12 mouse cellular contexts compared by ENCODE assay signal in genomic region chr6:147760113-147760512, GRCm38 (mm10).
DNase-seq lines count a peak whose midpoint lies in the region; ATAC-seq and TF ChIP-seq lines count a peak whose summit lies in the region.
"Had no signal": no experiment of that assay in that cellular context is flagged by ENCODE, and none has a peak within 500 bp of the region (broad histone marks: within the 10 kb centered on the region; RNA-seq: fewer than 3 reads in every experiment).

No protein-coding gene starts in this region.

- no peak overlapping the region for H3K27ac ChIP-seq in MEL (ENCODE audit: control insufficient read depth, low read depth, low read length)
- H3K27ac ChIP-seq in liver, embryonic 16.5 days (ENCODE audit: low read length): no peak overlapping the region
- H3K27ac ChIP-seq: hindbrain, embryonic 10.5 days; lung, embryonic 15.5 days had no signal

- no peaks in the 10 kb centered on the region for H3K27me3 ChIP-seq in MEL (ENCODE audit: control insufficient read depth in 1 of 2, insufficient read depth in 2 of 2, low read length in 2 of 2)
- no peaks in the 10 kb centered on the region for H3K27me3 ChIP-seq in liver, embryonic 16.5 days (ENCODE audit: control insufficient read depth, insufficient read depth, low read depth, low read length)
- H3K27me3 ChIP-seq: lung, embryonic 15.5 days had no signal

- TF ChIP-seq CTCF in MEL (IDR thresholded peaks at IDR 0.05 in 2 of 3, conservative IDR thresholded peaks at IDR 0.05 in 1 of 3; ENCODE audit: control insufficient read depth in 1 of 3, insufficient read depth in 1 of 3, low read depth in 2 of 3, low read length in 3 of 3, poor library complexity in 1 of 3, severe bottlenecking in 1 of 3): no peak

- no peaks in the 10 kb centered on the region for H3K9me3 ChIP-seq in MEL (replicated peaks; ENCODE audit: insufficient read depth, low read length)
- H3K9me3 ChIP-seq in liver, embryonic 16.5 days (replicated peaks; ENCODE audit: control insufficient read depth, low read length): no peaks in the 10 kb centered on the region
- H3K9me3 ChIP-seq: hindbrain, embryonic 10.5 days; lung, embryonic 15.5 days had no signal

- H3K79me2 ChIP-seq in MEL (ENCODE audit: control insufficient read depth, insufficient read depth, low read length, poor library complexity): no peaks in the 10 kb centered on the region

- no peak for TF ChIP-seq RAD21 in MEL (IDR thresholded peaks at IDR 0.05; ENCODE audit: low read depth, low read length)

- DNase-seq in kidney, postnatal 14 days: peak; percentile 6
- no peak for DNase-seq in kidney, postnatal 25 days
- DNase-seq in MEL (ENCODE audit: low read depth, low spot score): peak; percentile 41
- peak; percentile 25 for DNase-seq in c-Kit-positive CD71-negative TER-119-negative erythroid progenitor cells, embryonic 14.5 days (ENCODE audit: low read depth)
- no peak for DNase-seq in T-cell, adult 2 months (ENCODE audit: low spot score)
- DNase-seq: cerebellum, adult 11-12 months; kidney, adult 8-10 months; left cerebral cortex, postnatal 4 days had no signal

- no peak overlapping the region for H3K4me3 ChIP-seq in MEL (ENCODE audit: control insufficient read depth in 1 of 2, insufficient read depth in 1 of 2, low read depth in 2 of 2, low read length in 2 of 2)
- H3K4me3 ChIP-seq in liver, embryonic 16.5 days (ENCODE audit: low read depth, low read length): no peak overlapping the region
- H3K4me3 ChIP-seq: hindbrain, embryonic 10.5 days; lung, embryonic 15.5 days had no signal

- no peaks in the 10 kb centered on the region for H3K4me1 ChIP-seq in MEL (ENCODE audit: control insufficient read depth in 1 of 2, insufficient read depth in 2 of 2, low read length in 2 of 2)
- no peaks in the 10 kb centered on the region for H3K4me1 ChIP-seq in liver, embryonic 16.5 days (ENCODE audit: control insufficient read depth, low read depth, low read length)
- H3K4me1 ChIP-seq: hindbrain, embryonic 10.5 days; lung, embryonic 15.5 days had no signal

- TF ChIP-seq POLR2A in MEL (IDR thresholded peaks at IDR 0.05; ENCODE audit: control insufficient read depth in 1 of 2, insufficient read depth in 1 of 2, low read depth in 1 of 2, low read length in 2 of 2, poor library complexity in 1 of 2): no peak

- no peaks in the 10 kb centered on the region for H3K36me3 ChIP-seq in MEL (ENCODE audit: control insufficient read depth in 1 of 2, insufficient read depth in 2 of 2, low read length in 2 of 2)
- no peaks in the 10 kb centered on the region for H3K36me3 ChIP-seq in liver, embryonic 16.5 days (ENCODE audit: control insufficient read depth, insufficient read depth)
- H3K36me3 ChIP-seq: hindbrain, embryonic 10.5 days; lung, embryonic 15.5 days had no signal

- 0 out of 2 replicates have a peak, but pooled peaks have one; percentile 50 for ATAC-seq in liver, embryonic 16.5 days (ENCODE audit: low read depth)
- ATAC-seq in erythroid progenitor cell, adult 5-6 weeks (replicated peaks; ENCODE audit: low FRiP score, poor library complexity, severe bottlenecking): no peak

- H3K4me2 ChIP-seq in liver, embryonic 16.5 days (ENCODE audit: low read depth, low read length): no peak overlapping the region
- H3K4me2 ChIP-seq: lung, embryonic 15.5 days had no signal

- TF ChIP-seq EP300 in MEL (IDR thresholded peaks at IDR 0.05; ENCODE audit: low read depth in 1 of 2, low read length in 2 of 2): no peak

- H3K9ac ChIP-seq in MEL (ENCODE audit: control insufficient read depth, low read depth, low read length, poor library complexity, severe bottlenecking): no peak overlapping the region
- no peak overlapping the region for H3K9ac ChIP-seq in liver, embryonic 16.5 days (ENCODE audit: low read depth, low read length)
- H3K9ac ChIP-seq: lung, embryonic 15.5 days had no signal

- WGBS in liver, embryonic 16.5 days (ENCODE audit: insufficient replicate concordance): 41% methylated on average over 2 of the region's 2 CpGs

TF ChIP-seq in MEL, 35 proteins besides CTCF, POLR2A, EP300 and RAD21:
- TF ChIP-seq JUND (IDR thresholded peaks at IDR 0.05; ENCODE audit: low read depth, low read length) (no peak), ZMIZ1 (IDR thresholded peaks at IDR 0.05; ENCODE audit: low read depth, low read length) (no peak), HCFC1 (IDR thresholded peaks at IDR 0.05; ENCODE audit: low read depth, low read length) (no peak), BHLHE40 (IDR thresholded peaks at IDR 0.05; ENCODE audit: borderline replicate concordance, low read depth, low read length) (no peak), ETS1 (IDR thresholded peaks at IDR 0.05; ENCODE audit: low read depth, low read length) (no peak), MAX (IDR thresholded peaks at IDR 0.05; ENCODE audit: low read length) (no peak), KAT2A (conservative IDR thresholded peaks at IDR 0.05; ENCODE audit: low read depth, low read length) (no peak), MYC (IDR thresholded peaks at IDR 0.05; ENCODE audit: low read depth, low read length) (no peak), E2F4 (IDR thresholded peaks at IDR 0.05; ENCODE audit: borderline replicate concordance, low read depth, low read length) (no peak), TCF12 (IDR thresholded peaks at IDR 0.05; ENCODE audit: low read depth, low read length) (no peak)
TF ChIP-seq in MEL: peak in this region for 0.

Comparison
In these comparisons a context has a peak if more than half of its experiments do, and no peak if none do; other contexts are left out.
1. DNase-seq: peak in kidney, postnatal 14 days (single experiment), MEL (single experiment) and c-Kit-positive CD71-negative TER-119-negative erythroid progenitor cells, embryonic 14.5 days (single experiment); none in kidney, postnatal 25 days (0 of 2) and T-cell, adult 2 months (single experiment).